Mouse (Mus musculus) c-Kit-positive CD71-positive TER-119-negative erythroid progenitor cells, embryonic 14.5 days (primary cell): ENCODE measurements around the gene Lrrc29.
"Not testable (repeated sequence)": the region's sequence is repeated elsewhere in the genome, so short reads cannot be mapped to it uniquely, and the experiment has no call there.

Experiments used
- DNase-seq: peaks from one replicate; pipeline ENCODE4 v3.0.0-alpha.2; 2013; ENCODE audit warnings: low read depth

The Lrrc29 gene

DNA sequence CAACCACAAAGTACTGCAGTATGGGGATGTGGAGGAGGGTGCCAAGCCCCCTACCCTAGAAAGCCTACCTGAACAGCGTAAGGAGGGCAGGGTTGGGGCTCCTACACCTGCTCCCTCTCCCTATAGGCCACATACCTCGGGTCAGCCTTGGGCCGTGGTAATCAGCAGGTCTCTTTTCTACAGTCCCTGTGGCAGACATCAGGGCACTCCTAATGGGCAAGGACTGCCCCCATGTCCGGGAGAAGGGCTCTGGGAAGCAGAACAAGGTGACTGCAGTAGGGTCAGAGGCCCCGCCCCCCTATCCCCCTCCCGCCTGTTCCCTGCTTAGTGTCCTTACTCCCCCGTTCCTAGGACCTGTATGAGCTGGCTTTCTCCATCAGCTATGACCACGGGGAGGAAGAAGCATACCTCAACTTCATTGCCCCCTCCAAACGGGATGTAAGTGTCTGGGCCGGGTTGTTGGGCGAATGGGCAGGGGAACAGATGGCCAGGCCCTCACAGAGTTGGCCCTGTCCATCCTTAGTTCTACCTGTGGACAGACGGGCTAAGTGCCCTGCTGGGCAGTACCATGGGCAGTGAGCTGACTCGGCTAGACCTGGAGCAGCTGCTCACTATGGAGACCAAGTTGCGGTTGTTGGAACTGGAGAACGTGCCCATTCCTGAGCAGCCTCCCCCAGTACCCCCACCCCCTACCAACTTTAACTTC is 16.8 kb downstream of the Lrrc29 start:
- DNase-seq: no peak

GRCm38 (mm10) chr8:105308428-105308827 is 17.6 kb downstream of the Lrrc29 start:
- DNase-seq: no peak

DNA sequence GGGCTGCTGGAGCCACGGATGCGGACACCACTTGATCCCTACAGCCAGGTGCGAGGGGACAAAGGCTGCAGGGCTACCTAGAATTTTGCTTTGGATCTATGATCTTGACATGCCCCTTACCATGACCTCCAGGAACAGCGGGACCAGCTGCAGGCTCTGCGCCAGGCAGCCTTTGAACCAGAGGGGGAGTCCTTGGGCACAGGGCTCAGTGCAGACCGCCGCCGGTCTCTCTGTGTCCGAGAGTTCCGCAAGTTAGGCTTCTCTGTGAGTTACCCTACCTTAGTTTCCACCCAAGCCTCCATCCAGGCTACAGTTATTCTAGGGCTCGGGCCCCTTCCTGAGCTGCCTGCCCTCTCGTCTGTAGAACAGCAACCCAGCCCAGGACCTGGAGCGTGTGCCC is 18.4 kb downstream of the Lrrc29 start:
- DNase-seq: no peak

DNA sequence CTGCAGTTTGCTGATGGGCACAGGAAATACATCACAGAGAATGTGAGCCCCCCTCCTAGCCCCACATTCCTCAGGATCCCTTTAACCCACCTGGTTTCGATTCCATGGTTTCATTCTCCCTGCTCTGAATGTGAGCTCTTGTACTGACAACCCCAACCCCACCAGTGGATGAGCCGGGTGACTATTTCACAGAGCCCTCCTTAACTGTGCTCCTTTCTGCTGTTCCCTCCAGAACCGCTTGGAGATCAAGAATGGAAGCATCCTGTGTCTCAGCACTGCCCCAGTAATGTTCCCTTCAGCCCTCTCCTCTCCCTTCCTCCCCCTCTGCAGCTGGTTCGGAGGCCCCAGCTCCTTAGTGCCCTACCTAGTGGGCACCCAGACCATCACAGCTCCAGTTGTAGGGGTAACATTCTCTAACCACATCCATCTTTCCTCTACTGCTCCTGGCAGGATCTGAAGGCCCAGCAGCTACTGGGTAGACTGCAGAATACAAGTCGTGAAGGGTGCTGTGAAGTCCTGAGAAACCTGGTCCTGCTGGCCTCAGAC is 19.9 kb downstream of the Lrrc29 start:
- DNase-seq: no peak

DNA sequence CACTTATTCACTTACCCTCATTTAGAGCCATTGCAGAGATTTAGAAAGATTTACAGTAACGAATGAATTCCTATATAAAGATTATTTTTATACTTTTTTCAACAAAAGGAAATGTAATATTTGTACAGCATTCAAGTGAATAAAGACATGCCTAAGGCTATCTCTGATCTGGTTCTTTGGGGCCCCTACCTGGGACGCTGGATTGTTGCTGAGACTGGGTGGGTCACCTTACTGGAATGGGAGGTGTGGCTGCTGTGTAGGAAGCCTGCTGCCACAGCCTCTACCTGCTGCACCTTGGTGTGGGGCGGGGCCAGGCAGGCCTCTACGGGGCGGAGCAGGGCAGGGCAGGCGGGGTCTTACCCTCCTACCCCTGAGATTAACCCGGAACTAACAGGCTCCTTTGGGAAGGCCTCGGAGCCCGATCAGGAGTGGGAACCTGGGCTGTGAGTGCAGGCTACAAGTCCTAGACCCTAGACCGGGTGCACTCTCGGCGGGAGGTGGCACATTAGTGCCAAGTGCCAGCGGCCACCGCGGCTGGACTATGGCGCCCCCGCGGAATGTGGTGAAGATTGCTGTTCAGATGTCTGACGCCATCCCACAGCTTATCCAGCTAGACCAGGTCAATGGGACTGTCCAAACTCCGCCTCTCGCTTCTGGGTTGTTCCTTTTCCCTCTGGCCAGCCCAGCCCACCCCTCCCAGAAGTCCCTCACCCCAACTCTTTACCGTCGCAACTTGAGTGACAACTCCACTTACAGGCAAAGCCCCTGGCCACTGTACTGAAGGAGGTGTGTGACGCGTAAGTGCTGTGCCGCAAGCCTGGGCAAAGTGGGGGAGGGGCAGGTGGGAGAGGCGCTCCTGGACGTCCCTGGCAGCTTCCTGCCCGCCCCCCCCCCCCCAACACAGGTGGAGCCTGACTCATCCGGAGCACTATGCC is 20.6 kb downstream of the Lrrc29 start, which contains the start of gene Elmo3:
Gene Elmo3, plus strand, starts transcription at position 391 of the 935 bp plus-strand sequence.
- DNase-seq: no peak

GRCm38 (mm10) chr8:105304325-105305210 is 21.5 kb downstream of the Lrrc29 start:
- DNase-seq: no peak

- DNase-seq: no peak
These were observed 22.2 kb downstream of the Lrrc29 start for GRCm38 (mm10) chr8:105303874-105304273.

GRCm38 (mm10) chr8:105303396-105303795 is 22.7 kb downstream of the Lrrc29 start:
- no peak for DNase-seq

- peak; percentile 78 for DNase-seq
These were observed 26.1 kb downstream of the Lrrc29 start for GRCm38 (mm10) chr8:105299962-105300361.

GRCm38 (mm10) chr8:105298351-105299252 is 27.5 kb downstream of the Lrrc29 start:
- DNase-seq: no peak

- DNase-seq: peak; percentile 89
These were observed 28.4 kb downstream of the Lrrc29 start, which contains the start of gene E2f4 for GRCm38 (mm10) chr8:105297511-105298192. Gene E2f4, plus strand, starts transcription at chr8:105297663.

DNA sequence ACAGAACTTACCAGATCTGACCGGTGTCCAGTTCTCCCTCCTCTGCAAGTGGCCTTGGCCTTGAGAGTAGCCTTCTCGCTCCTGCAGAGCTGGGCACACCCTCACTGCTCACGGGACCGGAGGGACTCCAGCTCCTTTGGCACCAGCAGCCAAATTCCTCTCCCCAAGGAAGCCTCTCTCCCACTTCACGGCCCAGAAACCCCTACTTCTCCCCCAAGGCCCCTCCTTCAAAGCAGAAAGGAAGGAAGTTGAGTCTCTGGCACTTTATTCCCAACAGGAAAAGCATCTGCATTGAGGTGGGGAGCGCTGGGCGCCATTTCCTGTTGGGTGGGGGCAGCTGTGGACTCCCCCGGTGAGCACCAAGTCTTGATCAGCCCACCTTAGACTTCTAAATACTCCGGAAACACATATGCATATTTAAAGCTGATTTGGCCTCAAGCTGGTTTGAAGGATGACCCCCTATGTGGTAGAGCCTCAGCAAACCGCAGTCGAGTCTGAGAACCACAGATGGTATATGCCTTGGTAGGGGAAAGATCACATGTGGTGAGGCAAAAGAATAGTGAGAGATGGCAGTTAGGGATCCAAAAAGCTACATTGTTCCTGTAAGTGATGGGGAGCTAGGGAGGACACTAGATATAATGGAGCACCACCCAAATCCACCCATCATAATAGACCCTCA is 30.0 kb downstream of the Lrrc29 start, which contains the start of gene Exoc3l:
Gene Exoc3l, minus strand, starts transcription at position 207 of the 679 bp plus-strand sequence.
- DNase-seq: no peak

DNA sequence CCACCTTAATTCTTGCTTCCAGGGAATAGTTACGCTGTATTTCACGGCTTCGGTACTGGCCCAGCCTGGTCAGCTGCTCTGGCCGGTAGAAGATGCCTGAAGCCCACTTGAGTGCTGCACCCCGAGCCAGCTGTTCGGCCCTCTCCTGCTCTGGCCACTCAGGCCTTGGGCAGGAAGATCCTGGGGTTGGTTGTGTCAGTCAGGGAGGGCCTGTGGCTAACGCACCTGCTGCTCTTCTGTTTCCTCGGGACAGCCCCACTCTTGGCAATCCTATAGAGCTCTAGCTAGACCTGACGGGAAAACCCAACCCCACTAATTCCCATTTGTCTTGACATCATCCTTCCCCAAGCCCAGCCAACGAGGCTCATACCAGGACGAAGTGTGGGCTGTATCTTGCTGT is 30.8 kb downstream of the Lrrc29 start:
- no peak for DNase-seq

DNA sequence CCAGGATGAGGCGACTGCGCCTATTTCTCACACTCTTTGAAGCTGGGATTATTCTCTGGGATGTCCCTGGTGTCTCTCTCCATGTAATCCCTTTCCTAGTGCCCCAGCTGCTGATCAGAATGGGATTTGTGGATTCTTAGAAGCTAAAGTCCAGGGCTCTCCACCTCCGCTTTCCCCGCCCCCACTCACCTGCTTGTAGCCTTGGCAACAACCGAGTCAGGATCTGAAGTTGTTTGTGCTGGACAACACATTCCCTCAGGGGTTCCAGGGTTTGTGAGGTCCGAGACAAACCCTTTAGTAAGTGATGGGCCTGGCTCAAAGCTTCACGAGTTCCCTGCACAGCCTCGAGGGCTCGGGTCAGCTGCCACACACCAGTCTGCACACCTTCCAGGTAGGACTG is 31.3 kb downstream of the Lrrc29 start:
- DNase-seq: no peak

DNA sequence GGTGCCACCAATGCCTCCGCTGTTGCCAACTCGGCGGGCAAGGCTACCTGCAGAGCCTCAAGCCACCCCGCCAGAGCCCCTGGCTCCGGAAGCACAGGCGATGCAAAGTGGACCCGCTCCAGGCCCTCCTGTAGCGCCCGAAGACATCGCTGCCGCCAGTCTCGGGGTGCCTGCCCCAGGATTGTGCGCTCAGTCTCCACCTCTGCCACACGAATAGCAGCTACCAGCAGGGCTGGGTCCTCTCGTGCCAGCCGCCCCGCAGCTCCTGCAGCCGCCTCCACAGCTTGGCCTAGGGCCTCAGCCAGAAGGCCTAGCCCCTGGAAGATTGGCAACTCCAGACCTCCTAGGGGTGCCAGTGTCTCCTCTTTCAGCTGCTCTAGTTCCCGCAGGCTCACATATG is 32.7 kb downstream of the Lrrc29 start:
- no peak for DNase-seq

DNA sequence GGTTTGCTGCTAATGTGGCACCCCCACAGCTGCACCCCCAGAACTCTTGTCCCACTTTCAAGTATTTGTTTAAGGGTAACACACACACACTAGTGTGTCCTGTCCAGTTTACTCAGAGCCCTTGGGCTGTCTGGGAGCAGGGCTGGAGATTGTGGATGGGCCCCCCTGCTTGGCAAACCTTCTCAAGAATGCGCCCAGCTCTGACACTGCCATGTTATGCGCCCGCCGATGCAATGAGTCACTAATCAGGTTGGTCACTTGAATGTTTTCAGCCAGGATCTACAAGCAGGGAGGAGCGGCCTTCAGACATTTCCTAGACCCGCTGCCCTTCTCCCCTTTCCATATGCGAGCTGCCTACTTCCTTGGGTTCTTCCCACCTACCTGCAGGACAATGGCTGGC is 33.6 kb downstream of the Lrrc29 start:
- DNase-seq: no peak

- DNase-seq: not testable (repeated sequence)
These were observed 34.3 kb downstream of the Lrrc29 start for GRCm38 (mm10) chr8:105291802-105292201.

DNA sequence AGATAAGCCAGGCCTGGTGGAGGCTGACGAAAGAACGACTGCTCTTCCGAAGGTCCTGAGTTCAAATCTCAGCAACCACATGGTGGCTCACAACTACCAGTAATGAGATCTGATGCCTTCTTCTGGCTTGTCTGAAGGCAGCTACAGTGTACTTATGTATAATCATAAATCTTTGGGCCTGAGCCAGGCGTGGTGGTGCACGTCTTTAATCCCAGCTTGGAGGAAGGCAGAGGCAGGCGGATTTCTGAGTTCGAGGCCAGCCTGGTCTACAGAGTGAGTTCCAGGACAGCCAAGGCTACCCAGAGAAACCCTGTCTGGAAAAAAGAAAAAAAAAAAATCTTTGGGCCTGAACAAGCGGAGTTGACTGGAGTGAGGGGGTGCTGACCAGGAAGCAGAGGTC is 34.7 kb downstream of the Lrrc29 start:
- not testable (repeated sequence) for DNase-seq
